Mouse (Mus musculus): ENCODE data around the gene Gm42517.

The Gm42517 gene

DNA sequence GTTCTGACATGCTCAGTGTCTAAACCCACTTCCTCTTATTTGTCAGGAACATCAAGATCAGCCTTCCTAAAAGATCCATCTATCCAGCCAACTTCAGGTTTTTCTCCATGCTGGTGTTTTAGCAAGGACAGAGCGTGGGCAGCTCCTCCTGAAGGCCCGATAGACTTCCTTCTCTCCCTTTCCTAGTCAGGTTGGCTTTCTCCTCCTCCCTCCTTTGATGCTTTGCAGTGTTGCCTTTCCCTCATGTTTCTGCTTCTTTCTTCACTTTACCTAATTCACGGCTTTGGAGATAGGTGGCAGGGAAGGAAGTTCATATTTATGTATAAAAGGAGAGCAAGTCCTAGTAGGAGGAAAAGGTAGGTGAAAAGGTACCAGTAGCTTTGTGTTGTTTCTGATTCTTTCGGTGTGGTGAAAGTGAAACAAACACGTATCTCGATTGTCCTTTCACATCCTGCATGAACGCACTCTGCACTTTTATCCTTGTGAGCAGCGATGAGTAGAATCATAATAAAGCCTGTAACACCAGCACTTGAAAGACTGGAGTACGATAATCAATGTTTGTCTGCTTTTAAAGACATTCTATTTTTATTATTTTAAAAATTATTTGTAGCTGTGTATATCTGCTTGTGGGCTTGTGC lies 18.1 kb downstream of the Gm42517 start:
- DNase-seq (ENCODE audit: low read depth) = no peak

DNA sequence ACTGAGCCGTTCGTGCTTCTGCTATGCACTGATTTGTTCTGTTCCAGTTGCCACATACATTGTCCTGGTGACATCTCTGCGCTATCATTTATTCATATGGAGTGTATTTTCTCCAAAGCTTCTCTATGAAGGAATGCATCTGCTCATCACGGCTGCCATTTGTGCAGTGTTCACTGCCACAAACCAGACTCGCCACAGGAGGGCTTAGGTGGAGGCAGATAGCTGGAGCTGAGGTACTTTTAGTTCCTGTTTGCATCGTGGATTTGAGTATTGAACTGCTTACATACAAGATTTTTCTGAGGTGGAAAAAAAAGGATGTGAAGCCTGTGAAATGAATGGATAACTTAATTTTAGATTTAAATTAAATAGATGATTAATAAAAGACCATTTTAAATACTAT lies 19.9 kb downstream of the Gm42517 start:
- no peak for DNase-seq (ENCODE audit: low read depth)

DNA sequence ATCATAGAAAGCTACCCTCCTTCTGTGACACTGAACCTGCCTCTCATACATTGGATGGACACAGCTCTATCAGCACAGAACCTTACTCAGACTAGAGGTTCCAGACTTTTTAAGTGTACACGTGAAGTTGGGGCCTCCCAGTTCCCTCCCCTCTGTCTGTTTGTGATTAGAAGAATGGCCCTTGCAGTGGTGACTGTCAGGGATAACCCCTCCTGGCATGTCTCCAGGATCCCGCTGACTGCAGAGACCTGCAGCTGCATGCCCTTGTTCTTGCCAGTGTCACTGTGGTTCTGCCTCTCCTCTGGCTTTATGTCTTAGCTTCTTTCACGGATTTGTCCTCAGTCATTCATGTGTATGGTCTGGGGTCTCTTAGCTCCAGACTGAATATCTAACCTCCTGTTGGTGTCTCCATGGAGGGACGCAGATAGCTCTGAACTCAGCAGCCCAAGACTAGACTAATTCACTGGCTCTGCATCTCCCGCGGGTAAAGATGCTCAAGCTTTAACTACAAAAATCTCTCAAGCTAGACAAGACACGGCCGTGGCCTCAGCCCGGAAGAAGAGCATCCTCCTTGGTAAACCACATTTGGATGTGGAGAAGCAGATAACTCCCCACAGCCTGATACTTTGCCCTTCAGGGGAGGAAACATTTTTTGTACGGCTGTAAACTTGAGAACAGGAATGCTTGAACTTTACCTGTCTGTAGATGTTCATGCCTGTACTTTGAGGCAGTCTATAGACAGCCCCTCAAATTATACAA lies 22.2 kb downstream of the Gm42517 start:
- DNase-seq (ENCODE audit: low read depth) = no peak

DNA sequence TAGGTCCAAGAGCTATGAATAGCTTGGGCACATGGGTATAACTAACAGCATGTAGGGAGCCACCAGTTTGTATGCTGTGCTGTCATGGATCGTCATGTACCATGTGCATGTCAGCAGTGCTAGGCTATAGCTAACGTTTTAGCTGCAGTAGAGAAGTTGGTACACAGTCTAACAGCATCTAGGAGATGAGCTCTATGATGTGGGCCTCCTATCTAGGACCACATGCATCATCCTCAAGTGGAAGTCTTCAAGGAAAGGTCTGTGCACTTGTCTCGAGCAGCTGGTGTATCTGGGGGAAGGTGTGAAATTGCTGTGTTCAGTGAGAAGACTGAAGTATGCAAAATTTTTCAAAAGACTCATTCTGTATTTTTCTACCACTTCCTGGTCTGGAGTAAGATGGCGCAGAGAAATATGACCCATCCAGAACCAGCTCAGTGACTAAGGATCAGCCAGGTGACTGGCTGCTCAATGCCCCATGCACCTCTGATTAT lies 24.0 kb downstream of the Gm42517 start:
- DNase-seq (ENCODE audit: low read depth) = no peak

DNA sequence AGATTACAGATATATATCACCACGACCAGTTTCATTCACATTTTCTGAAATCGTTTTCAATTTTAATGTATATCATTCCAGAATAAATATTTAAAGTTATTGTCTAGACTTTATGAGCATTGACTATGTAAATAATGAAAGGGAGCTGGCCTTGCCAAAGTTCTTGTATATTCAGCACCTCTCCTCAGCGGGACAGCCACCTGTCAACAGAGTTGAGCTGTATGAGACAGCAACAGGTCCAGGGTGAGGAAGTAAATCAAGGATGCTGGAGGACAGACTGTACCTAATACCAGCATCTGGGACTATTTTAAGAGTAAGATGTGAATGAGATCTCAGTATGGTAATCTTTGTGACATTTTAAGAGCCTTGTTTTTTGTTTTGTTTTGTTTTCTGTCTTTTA lies 29.7 kb downstream of the Gm42517 start:
- no peak for DNase-seq (ENCODE audit: low read depth)

DNA sequence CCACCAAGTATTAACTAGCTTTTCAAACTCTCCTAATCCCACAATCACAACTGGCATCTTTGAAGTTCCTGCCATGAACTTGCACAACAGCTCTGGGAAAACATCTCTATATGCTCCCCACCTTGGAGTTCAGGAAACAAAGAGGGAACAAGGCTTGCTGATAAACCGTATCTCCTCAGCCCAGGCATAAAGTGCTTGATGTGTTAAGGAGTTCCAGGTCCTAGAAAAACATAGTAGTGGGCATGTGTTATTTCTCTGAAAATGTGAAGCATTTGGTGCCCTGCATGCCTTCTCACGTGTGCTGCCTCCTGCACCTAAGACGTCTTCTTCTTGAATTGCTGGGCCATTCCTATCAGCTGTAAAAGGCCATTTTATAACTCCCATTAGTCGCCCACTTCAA lies 30.3 kb downstream of the Gm42517 start:
- no peak for DNase-seq (ENCODE audit: low read depth)

DNA sequence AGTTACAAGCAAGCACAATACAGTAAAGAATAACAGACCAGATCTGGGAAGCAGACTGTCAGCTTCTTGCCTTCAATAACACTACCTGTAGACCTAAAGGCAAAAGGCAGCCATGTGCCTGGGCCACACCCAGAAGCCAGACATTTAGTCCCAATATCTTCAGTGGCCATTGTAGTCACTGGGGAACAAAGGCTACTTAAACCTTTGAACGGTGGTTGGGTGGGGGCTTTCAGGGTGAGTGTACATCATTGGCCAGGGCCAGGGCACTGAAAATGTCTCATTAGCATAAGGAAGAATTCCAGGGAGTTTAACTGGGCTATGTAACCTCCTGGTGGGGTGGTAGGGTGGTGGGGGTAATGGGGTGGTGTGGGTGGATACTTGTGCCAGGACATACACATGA lies 36.7 kb downstream of the Gm42517 start:
- DNase-seq (ENCODE audit: low read depth) = no peak

Data from c-Kit-positive CD71-negative TER-119-negative erythroid progenitor cells, embryonic 14.5 days (primary cell).